Mouse (Mus musculus) kidney, postnatal 4 days (tissue): ENCODE results near the gene Cmtm2b.
"Not testable (repeated sequence)": the region's sequence is repeated elsewhere in the genome, so short reads cannot be mapped to it uniquely, and the experiment has no call there.

Experiments used
- DNase-seq, 2 experiments: peaks; one replicate each; pipeline ENCODE4 v3.0.0; 2021; ENCODE audit warnings: mixed read lengths in 2 of 2

The Cmtm2b gene

DNA sequence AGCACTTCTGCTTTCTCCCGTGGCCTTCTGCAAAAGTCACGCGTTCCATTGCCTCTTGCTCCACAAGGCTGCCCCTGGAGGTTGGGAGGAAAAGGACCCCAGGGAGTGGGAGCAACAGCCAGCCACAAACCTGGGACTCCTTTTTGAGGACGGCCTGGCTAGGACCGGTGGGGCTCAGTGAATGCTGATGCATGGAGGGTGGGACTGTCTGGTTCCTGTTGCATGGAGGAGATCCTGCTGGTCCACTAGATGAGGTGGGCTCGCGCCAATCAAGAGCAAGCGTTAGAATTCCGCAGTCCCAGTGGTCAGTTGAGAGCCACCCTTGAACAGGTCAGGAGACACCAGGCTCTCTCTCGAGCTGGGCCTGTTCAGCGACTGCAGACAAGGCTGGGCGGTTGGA lies at the start of gene Cmtm2b:
TSS of gene Cmtm2b (plus strand) at position 301 of the 400 bp plus-strand sequence.
- DNase-seq, result not testable (repeated sequence)

DNA sequence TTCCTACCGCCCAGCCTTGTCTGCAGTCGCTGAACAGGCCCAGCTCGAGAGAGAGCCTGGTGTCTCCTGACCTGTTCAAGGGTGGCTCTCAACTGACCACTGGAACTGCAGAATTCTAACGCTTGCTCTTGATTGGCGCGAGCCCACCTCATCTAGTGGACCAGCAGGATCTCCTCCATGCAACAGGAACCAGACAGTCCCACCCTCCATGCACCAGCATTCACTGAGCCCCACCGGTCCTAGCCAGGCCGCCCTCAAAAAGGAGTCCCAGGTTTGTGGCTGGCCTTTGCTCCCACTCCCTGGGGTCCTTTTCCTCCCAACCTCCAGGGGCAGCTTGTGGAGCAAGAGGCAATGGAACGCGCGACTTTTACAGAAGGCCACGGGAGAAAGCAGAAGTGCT lies 28.9 kb upstream of the Cmtm2b start, which contains the start of gene Cmtm2a:
TSS of gene Cmtm2a (minus strand) at position 101 of the 400 bp plus-strand sequence.
- DNase-seq, result not testable (repeated sequence)

DNA sequence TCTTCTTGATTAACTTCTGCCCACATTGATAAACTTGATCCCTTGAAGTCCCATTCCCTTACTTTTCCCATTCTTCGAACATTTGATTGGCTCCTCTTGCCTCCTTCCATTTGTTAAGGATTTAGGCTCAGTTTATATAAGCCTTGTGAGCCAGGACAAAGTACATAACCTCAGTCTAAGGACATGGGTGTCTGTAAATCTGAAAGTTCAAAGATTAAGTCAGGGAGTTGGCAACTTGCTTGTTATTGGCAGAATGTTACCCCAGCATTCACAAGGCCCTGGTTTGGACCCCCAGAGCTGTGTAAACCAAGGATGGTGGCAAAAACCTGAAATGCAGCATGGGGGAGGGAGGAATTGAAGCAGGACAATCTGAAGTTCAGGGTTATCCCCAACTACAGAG lies 27.6 kb upstream of the Cmtm2b start:
- DNase-seq, result no peak

DNA sequence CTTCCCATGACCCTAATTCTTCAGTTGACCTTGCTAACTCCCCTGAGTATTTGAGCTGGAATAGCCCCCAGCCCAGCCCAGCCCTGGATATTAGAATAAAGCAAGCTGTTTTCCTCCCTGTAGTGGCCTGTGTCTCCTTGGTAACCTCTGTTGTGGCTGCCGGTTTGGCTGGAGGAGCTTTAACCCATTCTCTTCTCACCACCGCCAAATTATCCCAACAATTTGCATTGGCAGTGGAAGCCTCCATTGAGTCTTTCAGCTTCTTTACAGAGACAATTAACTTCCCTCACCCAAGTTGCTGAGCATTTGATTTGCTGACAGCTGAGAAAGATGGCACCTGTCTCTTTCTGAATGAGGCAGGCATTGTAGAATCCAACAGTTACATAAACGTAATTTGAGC lies 20.5 kb upstream of the Cmtm2b start:
- peak in 1 of 2 experiments; percentile 11 for DNase-seq

DNA sequence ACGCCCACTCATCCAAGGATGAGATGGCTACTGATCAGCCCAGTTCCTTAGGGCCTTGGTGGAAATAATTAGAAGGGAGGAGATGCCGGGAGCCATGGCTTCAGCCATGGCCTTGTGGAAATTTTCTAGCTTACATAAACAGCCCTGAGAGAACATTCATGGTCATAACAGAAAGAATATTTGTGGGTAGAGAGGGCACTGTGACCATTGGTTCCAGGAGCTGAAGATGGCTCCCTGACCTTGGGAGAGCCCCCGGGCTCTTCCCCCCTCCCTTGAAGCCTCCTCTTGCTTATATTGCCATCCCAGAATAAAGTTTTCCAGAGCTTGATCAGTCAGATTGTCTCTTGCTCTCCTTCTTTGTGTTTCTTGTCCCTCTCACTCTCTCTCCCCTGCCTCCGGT lies 19.5 kb upstream of the Cmtm2b start:
- not testable (repeated sequence) for DNase-seq

DNA sequence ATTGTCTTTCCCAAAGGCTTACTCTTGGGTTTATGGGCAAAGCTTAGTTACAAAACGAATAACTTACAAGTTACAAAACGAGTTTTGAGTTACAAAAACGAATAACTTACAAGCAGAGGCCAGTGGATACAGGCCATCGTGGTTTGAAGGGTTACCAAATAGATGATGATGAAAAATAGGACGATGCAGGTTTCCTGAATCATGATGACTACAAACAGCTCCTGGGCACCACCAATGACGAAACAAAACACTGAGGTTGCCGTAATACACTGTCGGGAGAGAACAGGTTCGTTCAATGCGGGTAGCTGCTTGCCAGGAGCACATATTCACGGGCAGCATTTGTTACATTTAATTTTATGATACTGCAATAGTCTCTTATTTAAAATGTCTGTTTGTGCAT lies 17.1 kb upstream of the Cmtm2b start:
- no peak for DNase-seq

DNA sequence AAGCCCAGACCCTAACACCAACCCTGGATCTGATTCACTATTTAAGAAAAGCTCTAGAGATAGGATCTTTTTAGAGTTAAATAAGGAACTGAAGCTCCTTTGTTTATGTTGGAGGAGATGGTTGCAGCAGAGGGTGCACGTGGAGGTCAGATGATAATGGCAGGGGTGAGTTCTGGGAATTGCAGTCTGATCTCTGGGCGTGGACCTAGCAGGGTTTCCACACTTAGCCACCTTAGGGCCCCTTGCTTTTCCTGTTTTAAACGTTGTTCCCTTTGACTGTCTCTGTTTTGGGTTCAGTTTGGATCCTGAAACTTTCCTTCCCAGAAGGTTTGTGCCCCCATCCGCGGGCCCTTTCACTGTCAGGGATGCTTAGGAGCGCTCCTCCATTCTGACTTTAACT lies 13.7 kb upstream of the Cmtm2b start:
- DNase-seq, result not testable (repeated sequence)

DNA sequence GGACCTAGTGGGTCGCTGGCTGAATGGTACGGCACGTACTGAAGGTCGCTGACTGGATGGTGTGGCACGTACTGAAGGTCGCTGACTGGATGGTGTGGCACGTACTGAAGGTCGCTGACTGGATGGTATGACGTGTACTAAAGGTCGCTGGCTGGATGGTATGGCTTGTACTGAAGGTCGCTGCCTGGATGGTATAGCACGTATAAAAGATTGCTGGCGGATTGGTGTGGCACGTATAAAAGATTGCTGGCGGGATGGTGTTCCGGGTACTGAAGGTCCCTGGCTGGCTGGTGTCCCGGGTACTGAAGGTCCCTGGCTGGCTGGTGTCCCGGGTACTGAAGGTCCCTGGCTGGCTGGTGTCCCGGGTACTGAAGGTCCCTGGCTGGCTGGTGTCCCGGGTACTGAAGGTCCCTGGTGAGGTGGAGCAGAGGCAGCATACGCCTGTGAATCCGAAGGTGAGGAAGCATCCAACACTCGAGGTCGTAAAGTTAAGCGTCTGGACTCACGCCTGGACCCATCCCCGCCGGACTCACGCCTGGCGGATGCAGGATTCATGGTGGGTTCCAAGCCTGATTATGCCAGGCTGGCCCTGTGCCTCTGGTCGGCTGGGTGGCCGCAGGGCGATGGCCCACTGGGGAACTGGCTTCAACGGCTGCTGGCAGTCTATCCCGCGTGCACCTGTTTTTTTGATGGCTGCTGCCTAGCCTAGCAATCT lies 12.4 kb upstream of the Cmtm2b start, which contains the start of the genes Gm45711 and Cmtm1:
TSS of gene Gm45711 (minus strand) at position 641 of the 715 bp plus-strand sequence.
TSS of gene Cmtm1 (minus strand) at position 705 of the 715 bp plus-strand sequence.
- not testable (repeated sequence) for DNase-seq

DNA sequence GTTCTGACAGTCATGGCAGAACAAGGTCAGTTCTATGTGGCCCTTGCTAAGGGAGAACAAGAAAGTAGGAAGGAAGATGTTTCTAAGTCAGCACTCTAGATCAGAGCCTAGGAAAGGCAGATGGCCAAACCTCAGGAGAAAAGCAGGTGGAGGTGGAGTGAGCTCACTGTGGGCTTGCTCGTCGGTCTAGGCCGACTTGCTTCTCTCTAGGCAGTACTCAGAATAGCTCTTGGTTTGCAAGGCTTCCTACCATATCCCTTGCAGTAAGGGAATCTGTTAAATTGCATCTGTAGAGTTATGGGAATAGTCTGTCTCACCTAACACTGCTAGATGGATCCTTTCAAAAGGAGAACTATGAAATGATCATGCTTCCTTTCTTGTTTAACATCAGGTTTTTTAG lies 10.0 kb upstream of the Cmtm2b start:
- not testable (repeated sequence) for DNase-seq

DNA sequence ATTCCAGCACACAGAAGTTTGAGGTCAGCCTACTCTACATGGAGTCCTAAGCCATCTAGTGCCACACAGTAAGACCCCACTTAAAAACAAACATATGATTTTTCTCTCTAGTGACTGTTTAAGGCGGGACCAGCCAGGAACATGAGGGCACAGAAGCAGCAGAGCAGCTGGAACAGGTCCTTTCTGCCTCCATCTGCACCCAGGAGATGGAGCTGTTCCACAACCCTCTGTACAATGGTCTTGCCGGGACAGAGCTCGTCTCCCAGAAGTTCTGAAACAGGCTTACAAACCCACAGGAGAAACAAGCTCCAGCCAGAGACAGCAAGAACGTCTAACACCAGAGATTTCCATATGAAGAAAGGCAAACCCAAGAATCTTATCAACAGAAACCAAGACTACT lies 8.7 kb upstream of the Cmtm2b start:
- DNase-seq, result peak; percentile 28 to 39

DNA sequence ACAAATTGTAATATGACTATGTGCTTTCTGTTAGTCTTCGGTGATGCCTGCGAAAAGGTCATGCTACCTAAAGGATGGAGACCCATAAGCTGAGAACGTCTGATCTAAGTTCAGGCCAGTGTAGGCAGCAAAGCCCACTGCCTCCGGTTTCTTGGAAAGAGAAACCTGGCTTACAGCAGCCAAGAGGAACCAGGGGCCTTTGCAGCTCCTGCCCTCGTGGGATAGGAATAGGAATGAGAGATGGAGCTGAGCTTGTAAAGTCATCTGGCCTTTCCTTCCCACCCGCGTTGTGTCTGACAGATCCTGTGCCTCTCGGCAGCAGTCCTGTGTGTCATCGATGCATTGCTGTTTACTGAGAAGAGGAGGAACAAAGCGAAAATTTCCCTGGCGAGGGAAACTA lies 763 bp upstream of the Cmtm2b start, which contains the start of gene Gm11020:
TSS of gene Gm11020 (plus strand) at position 301 of the 400 bp plus-strand sequence.
- DNase-seq, result not testable (repeated sequence)

DNA sequence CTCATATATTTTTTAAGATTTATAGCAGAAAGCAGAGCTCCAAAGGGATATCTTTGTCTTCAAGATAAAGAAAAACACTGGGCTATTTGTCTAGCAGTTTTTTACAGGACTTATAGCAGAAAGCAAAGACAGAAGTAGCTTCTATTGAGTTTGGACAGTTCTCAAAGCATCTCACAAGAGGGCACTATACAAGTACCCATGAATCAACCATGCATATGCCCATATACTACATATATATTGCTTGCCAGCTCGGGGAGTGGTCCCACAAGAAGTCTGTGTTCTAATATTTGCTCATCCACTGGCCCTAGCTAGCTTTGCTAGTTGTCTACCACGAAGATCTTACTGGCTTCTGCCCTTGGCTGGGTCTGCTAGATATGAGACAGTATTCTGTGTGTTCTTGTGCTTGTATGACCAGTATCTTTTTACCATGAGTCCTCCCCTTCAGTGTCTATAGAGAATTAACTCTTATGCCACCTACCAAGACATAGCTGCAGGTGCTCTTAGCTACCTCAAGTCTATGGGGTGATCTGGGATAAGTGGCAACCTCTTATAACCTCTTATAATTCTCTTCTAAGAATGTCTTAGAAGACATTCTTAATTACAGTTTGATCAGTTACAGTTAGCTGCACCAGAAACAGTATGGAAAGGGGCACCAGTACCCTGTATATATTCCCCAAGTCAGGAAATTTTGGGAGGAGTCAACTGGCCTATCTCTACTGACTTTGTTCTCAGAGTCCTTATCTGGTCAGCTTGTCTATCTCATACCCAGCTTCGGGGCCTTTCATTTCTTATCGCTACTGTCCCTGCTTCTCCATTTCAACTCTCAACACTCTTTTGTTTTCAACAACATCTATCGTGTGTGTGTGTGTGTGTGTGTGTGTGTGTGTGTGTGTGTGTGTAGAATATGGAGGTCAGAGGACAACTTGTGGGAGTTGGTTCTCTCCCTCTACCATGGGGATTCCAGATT lies 10.9 kb downstream of the Cmtm2b start:
- no peak for DNase-seq

DNA sequence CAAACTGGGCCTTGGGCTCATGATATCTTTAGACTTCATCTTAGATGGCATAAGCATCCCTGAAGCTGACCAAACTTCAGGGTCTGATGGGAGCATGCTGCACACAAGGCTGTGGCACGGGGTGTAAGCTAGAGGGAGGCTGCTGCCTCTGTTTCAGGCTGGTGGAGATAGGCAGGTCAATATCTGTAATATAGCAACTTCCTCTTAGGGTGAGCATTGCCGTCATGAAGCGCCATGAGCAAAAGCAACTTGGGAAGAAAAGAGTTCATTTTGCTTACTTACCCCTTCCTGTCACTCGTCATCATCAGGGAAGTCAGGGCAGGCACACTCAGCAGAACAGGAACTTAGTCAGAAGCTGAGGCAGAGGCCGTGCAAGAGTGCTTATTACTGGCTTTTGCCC lies 11.8 kb downstream of the Cmtm2b start:
- no peak for DNase-seq

DNA sequence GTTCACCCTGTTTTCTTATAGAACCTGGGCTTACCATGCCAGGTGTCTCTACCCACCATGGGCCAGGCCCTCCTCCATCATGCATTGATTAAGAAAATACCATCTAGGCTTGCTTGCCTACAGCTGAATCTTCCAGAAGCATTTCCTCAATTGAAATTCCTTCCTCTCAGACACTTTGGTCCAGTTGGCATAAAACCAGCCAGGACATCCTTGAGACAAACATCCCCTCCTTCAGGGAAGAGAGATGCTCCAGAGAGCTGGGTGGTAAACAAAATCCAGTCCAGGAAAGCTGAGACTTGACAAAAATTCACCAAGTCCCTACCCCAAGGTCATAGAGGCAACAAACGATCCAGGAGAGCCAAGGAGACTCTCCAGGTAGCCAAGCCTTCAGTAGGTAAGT lies 12.2 kb downstream of the Cmtm2b start:
- DNase-seq, result no peak

DNA sequence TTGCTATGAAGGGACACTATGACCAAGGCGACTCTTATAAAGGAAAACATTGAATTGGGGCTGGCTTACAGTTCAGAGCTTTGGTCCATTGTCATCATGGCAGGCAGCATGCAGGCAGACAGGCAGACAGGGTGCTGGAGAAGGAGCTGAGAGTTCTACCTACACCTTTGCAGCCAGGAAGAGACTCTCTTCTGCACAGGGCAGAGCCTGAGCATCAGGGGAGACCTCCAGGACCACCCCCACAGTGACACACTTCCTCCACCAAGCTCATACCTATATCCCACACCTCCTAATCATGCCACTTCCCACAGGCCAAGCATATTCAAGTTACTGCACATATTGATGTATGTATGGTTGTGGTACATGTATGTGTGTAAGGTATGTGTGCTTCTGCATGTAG lies 14.8 kb downstream of the Cmtm2b start:
- no peak for DNase-seq

DNA sequence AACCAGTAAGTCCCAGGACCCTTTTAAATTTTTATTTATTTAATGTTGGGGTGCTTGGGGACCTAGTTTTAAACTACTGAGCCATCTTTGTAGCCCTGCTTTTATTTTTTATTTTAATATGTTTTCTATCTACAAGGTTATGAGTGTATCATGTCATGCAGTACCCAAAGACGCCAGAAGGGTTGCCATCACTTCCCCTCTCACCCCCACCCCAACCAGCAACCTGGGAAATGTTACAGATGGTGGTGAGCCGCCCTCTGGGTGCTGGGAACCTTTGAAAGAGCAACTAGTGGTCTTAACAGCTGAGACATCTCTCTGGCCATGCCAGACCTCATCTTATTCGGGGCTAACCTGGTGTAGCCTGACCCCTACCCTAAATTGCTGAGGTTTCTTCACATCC lies 15.9 kb downstream of the Cmtm2b start:
- no peak for DNase-seq

DNA sequence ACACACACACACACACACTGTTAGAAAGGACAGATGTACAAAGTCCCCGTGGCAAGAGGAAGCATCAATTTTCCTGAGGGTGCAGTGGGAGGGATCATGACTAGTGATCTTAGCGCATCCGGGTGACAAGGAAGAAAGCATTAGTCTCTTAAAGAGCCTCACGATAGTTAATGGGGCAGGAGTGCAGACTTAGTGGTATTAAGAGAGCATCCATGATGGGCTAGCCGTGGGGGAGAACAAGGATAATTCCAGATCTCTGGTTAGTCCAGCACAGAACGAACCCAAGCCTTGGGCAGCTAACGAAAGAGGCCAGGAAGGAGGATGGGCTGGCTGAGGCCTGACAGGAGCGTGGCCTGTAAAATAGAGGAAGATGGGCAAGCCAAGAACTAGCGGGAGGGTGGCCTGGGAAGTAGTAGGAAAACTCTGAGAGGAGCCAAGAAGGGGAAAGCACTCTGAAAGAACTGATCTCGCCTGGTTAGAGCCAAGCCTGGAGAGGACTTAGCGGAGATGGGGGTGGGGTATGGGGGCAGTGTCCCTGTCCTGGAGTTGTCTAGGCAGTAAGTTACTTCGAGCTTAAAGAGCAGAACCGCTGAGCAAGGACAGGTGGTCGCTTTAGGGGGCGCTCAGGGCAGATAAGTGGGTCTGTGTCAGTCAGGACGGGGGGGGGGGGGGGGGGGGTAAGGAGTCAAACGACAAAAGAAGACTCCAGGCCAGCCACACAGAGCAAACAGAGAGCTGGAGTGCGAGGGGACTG lies 17.4 kb downstream of the Cmtm2b start, which contains the start of gene Cmtm3:
TSS of gene Cmtm3 (plus strand) at position 182 of the 754 bp plus-strand sequence.
- DNase-seq, result peak; percentile 31 to 56

DNA sequence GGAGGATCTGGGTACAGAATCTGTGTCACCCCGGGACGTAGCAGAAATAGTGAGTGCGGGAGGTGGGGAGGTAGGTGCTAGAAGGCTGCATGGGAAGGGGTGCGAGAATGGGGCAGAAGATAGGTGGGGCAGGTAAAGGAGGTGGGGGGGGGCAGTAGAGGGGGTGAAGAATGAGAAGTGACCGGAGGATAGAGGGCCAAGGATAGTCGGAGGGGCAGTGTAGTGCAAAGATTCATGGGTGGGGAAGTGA lies 17.9 kb downstream of the Cmtm2b start:
- DNase-seq, result no peak

DNA sequence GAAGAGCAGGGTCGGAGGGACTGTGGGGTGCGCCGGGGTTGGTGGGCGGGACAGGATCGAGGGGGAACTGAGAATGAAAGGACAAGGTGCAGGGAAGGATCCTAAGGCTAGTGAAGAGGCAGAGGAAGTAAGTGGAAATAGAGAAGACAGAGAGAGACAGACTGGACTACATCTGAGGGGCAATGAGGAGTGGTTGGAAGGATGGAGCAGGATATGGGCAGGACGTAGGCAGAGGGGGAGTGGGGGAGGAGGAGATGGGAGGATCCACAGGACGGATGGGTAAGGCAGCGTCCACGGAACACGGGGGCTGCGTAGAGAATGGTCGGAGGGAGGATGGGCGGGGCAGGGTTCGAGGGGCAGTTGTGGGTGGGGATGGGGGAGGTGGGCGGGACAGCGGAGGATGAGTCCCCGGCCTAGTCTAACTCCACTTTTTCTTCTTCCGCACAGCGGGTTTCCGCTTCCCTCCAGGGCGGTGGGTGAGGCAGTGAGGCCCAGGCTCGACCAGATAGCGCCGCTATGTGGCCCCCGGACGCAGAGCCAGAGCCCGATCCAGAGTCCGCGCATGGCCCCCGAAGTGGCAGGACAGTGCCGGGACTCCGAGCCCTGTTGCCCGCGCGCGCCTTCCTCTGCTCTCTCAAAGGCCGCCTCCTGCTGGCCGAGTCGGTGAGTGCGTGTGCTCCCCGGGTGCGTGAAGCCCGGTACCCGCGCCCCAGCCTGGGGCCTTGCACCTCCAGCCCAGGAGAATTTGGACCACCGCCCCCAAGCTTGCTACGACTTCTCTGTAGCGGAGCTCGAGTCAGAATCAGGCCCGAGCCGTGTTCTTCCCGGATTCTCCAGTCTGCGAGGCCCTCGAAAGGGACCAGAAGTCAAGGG lies 18.4 kb downstream of the Cmtm2b start:
- DNase-seq, result peak; percentile 85 to 91

DNA sequence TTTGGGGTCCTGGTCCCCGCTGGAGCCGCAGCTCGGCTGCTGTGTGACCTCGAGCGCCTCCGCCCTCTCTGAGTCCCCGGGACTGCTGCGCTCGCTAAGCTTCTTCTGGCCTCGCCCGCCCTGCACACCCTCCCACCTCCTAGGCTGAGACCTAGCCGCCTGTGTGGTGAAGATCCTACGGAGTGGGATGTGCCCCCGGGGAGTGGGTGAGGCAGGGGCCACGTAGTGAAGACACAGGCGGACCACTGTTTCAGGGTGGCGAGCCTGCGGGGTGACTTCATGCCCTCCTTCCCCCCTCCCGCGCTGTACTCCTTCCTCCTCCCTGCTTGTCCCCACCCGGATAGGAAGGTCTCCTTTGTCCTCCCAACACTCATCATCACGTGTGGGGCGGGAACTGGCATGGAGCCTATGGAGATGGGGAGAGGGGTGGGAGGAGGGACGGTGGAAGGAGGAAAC lies 19.1 kb downstream of the Cmtm2b start:
- peak; percentile 84 to 89 for DNase-seq

DNA sequence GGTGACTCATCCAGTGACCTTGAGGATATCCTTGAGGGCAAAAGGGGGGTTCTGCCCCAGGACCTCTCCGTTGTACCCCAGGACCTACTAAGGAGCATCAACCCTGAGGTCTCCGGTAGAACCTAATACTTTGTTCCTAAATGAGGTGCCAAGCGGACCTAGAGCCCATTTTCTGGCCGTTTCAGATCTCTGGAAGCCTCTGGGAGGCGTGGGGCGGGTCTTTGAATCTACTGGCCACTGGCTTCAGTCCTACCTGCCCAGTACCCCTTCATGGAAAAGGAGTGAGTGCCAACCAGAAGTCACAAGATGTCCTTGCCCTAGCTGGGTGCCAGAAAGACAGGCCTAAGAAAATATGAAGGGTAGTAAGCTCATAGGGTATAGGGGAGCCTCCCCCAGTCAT lies 19.6 kb downstream of the Cmtm2b start:
- peak in 1 of 2 experiments; percentile 27 for DNase-seq

DNA sequence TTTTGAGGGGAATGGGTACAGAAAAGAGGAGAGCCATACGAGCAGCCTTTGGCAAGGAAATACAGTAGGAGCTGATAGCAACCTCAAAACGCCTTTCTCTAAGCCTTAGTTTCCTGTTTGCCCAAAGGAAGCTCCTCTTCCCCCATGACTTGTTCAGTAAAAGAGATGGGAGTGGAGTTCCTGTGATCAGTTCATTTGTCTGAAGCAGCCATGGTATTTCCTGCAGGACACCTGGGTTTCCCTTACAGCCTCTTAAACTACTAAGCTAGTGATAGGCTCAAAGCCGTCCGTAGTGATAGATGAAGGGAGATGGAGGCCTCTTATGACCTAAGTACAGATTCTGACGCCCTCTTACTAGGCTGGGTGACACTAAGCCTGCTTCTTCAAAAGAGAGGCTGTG lies 20.4 kb downstream of the Cmtm2b start:
- DNase-seq, result no peak
